Mouse (Mus musculus): ENCODE measurements around the gene Kbtbd6. TPM values are rescaled to one million over a fixed set of nuclear protein-coding genes. Genes with fewer than 3 reads are reported as not detected.
A peak's percentile ranks its signal among the peaks of the same experiment; 100 is the strongest.

The Kbtbd6 gene
- polyA plus RNA-seq, 1 experiment: 6.8 TPM

- WGBS: 35% methylated on average over 19 of the region's 19 CpGs
- Histone ChIP-seq H3K4me1 (replicated peaks; ENCODE audit: control insufficient read depth, insufficient read depth, low read length) (peaks cover 29% of the 10 kb centered on the region), H3K27me3 (ENCODE audit: control insufficient read depth, insufficient read depth, low read length) (no peaks in the 10 kb centered on the region), H3K36me3 (ENCODE audit: control insufficient read depth, insufficient read depth, low read length) (no peaks in the 10 kb centered on the region), H3K27ac (ENCODE audit: control insufficient read depth, insufficient read depth, low read length) (no peak overlapping the region), H3K4me3 (ENCODE audit: control insufficient read depth, insufficient read depth, low read length) (peak overlapping the region; percentile 16; the same call in 1 of the 2 replicates)
- peak; percentile 37 for DNase-seq
- TF ChIP-seq POLR2A (IDR thresholded peaks at IDR 0.05; ENCODE audit: control insufficient read depth, extremely low read depth, insufficient read depth, low read length, poor library complexity) (no peak), CTCF (IDR thresholded peaks at IDR 0.05; ENCODE audit: borderline replicate concordance, control insufficient read depth, extremely low read depth, insufficient read depth, low read length, poor library complexity) (no peak)
Measured at GRCm38 (mm10) chr14:79486993-79487731, 35.5 kb downstream of the Kbtbd6 start.

DNA sequence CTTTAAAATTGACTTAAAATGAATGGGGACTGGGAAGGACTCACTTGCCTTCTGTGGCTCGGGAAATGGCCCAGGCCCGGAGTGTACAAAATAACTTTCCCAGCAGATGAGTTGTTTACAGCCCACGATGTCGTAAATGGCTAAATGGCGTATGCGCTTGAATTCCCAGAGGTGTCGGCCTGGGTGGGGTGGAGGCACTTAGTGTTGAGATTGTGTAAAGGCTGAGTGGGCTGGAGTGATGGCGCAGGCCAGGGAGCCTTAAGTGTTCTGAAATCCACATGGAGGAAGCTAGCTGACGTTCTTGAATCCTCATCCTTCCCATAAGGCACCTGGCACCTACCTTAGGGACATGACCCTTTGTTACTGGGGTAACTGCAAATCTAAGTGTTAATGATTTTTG is 36.9 kb downstream of the Kbtbd6 start:
- TF ChIP-seq POLR2A (IDR thresholded peaks at IDR 0.05; ENCODE audit: control insufficient read depth, extremely low read depth, insufficient read depth, low read length, poor library complexity) (no peak), CTCF (IDR thresholded peaks at IDR 0.05; ENCODE audit: borderline replicate concordance, control insufficient read depth, extremely low read depth, insufficient read depth, low read length, poor library complexity) (no peak)
- Histone ChIP-seq H3K27me3 (ENCODE audit: control insufficient read depth, insufficient read depth, low read length) (no peaks in the 10 kb centered on the region), H3K4me3 (ENCODE audit: control insufficient read depth, insufficient read depth, low read length) (no peak overlapping the region), H3K27ac (ENCODE audit: control insufficient read depth, insufficient read depth, low read length) (no peak overlapping the region), H3K36me3 (ENCODE audit: control insufficient read depth, insufficient read depth, low read length) (no peaks in the 10 kb centered on the region), H3K4me1 (replicated peaks; ENCODE audit: control insufficient read depth, insufficient read depth, low read length) (peaks cover 21% of the 10 kb centered on the region)
- DNase-seq: no peak
- 96% methylated on average over 9 of the region's 9 CpGs for WGBS

DNA sequence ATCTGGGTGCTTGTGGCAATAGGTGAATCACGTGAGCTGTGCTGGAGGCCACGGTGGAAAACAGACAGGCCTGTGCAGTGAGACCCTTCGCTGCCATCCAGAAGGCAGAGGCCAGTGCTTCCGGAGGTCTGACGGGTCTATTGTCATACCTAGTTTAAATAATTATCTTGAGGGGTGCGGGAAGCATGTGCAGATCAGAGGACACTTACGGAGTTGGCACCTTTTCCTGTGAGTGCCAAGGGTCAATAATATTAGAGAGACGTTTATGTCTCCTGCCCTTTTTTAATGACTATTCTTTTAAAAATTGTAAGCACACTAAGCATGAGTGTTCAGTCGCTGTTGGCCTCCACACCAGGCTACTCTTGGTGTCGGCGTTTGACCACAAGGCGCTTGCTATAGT is 37.5 kb downstream of the Kbtbd6 start:
- H3K4me1 ChIP-seq (replicated peaks; ENCODE audit: control insufficient read depth, insufficient read depth, low read length): peaks cover 17% of the 10 kb centered on the region
- no peaks in the 10 kb centered on the region for H3K36me3 ChIP-seq (ENCODE audit: control insufficient read depth, insufficient read depth, low read length)
- H3K27ac ChIP-seq (ENCODE audit: control insufficient read depth, insufficient read depth, low read length): no peak overlapping the region
- TF ChIP-seq CTCF (IDR thresholded peaks at IDR 0.05; ENCODE audit: borderline replicate concordance, control insufficient read depth, extremely low read depth, insufficient read depth, low read length, poor library complexity) (no peak), POLR2A (IDR thresholded peaks at IDR 0.05; ENCODE audit: control insufficient read depth, extremely low read depth, insufficient read depth, low read length, poor library complexity) (no peak)
- no peak overlapping the region for H3K4me3 ChIP-seq (ENCODE audit: control insufficient read depth, insufficient read depth, low read length)
- no peaks in the 10 kb centered on the region for H3K27me3 ChIP-seq (ENCODE audit: control insufficient read depth, insufficient read depth, low read length)
- no peak for DNase-seq
- 95% methylated on average over 12 of the region's 12 CpGs for WGBS

DNA sequence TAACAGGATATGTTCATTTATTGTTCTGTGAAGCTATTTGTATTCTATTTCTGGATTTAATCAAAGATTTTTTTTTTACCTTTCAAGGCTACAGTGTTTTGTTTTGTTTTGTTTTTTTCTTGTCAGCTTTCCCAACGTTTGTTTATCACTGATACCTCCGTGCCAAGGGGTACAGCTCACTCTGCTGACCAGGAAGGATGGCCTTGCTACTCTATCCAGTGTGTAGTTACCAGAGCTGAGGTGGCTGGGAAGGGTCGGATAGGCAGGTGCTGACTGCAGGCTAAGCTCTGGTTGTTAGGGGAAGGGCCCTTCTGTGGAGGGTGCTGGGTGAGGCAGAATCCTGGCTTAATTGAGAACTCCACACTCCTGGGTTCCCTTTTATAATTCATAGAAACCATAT is 38.6 kb downstream of the Kbtbd6 start:
- H3K4me3 ChIP-seq (ENCODE audit: control insufficient read depth, insufficient read depth, low read length): no peak overlapping the region
- H3K36me3 ChIP-seq (ENCODE audit: control insufficient read depth, insufficient read depth, low read length): no peaks in the 10 kb centered on the region
- H3K27me3 ChIP-seq (ENCODE audit: control insufficient read depth, insufficient read depth, low read length): no peaks in the 10 kb centered on the region
- H3K4me1 ChIP-seq (replicated peaks; ENCODE audit: control insufficient read depth, insufficient read depth, low read length): peaks cover 12% of the 10 kb centered on the region
- TF ChIP-seq POLR2A (IDR thresholded peaks at IDR 0.05; ENCODE audit: control insufficient read depth, extremely low read depth, insufficient read depth, low read length, poor library complexity) (no peak), CTCF (IDR thresholded peaks at IDR 0.05; ENCODE audit: borderline replicate concordance, control insufficient read depth, extremely low read depth, insufficient read depth, low read length, poor library complexity) (no peak)
- H3K27ac ChIP-seq (ENCODE audit: control insufficient read depth, insufficient read depth, low read length): no peak overlapping the region
- 98% methylated on average over 3 of the region's 3 CpGs for WGBS
- DNase-seq: no peak

DNA sequence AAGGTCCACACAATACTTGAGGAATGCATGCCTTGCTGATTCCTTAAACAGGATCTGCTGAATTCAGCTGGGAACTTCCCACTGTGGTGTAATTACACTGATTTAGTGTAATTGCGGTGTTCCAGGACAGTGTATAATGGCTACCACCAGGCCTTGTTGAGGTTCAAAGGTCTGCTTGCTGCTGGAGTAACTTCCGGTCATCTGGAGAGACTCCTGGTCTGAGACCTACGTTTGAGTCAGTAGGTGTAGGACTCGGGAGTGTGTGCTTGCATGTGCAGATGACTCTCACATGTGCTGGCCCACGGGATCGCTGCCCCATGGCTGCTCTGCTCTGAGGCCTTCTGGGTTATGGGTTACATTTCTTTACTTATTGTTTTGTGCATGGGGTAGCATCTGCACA is 42.7 kb downstream of the Kbtbd6 start:
- no peak overlapping the region for H3K27ac ChIP-seq (ENCODE audit: control insufficient read depth, insufficient read depth, low read length)
- no peak for DNase-seq
- H3K4me3 ChIP-seq (ENCODE audit: control insufficient read depth, insufficient read depth, low read length): no peak overlapping the region
- no peaks in the 10 kb centered on the region for H3K27me3 ChIP-seq (ENCODE audit: control insufficient read depth, insufficient read depth, low read length)
- TF ChIP-seq CTCF (IDR thresholded peaks at IDR 0.05; ENCODE audit: borderline replicate concordance, control insufficient read depth, extremely low read depth, insufficient read depth, low read length, poor library complexity) (no peak), POLR2A (IDR thresholded peaks at IDR 0.05; ENCODE audit: control insufficient read depth, extremely low read depth, insufficient read depth, low read length, poor library complexity) (no peak)
- WGBS: 95% methylated on average over 6 of the region's 6 CpGs
- no peaks in the 10 kb centered on the region for H3K36me3 ChIP-seq (ENCODE audit: control insufficient read depth, insufficient read depth, low read length)
- H3K4me1 ChIP-seq (replicated peaks; ENCODE audit: control insufficient read depth, insufficient read depth, low read length): 0 out of 2 replicates have a peak, but pooled peaks cover 2% of the 10 kb centered on the region

DNA sequence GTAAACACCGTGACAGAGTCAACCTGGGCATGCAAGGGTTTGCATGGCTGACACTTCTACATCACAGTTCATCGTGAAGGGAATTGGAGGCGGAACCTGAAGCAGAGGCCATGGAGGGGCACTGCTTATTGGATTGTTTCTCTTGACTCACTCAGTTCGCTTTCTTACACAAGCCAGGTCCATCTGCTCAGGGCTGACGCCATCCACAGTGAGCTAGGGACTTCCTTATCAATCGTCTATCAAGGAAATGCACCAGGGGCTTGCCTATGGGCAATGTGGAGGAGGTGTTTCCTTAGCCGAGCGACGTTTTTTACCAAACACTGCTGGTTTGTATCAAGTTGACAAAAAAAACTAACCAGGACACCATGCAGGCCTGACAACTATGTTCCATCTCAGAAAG is 47.7 kb downstream of the Kbtbd6 start:
- DNase-seq: no peak
- Histone ChIP-seq H3K27ac (ENCODE audit: control insufficient read depth, insufficient read depth, low read length) (no peak overlapping the region), H3K4me1 (replicated peaks; ENCODE audit: control insufficient read depth, insufficient read depth, low read length) (peaks cover 11% of the 10 kb centered on the region)

More for the DNA sequence above, 47.7 kb downstream of the Kbtbd6 start:
- H3K27me3 ChIP-seq (ENCODE audit: control insufficient read depth, insufficient read depth, low read length): no peaks in the 10 kb centered on the region
- H3K4me3 ChIP-seq (ENCODE audit: control insufficient read depth, insufficient read depth, low read length): no peak overlapping the region
- no peaks in the 10 kb centered on the region for H3K36me3 ChIP-seq (ENCODE audit: control insufficient read depth, insufficient read depth, low read length)
- 75% methylated on average over 9 of the region's 9 CpGs for WGBS
- no peak for TF ChIP-seq CTCF (IDR thresholded peaks at IDR 0.05; ENCODE audit: borderline replicate concordance, control insufficient read depth, extremely low read depth, insufficient read depth, low read length, poor library complexity)
- TF ChIP-seq POLR2A (IDR thresholded peaks at IDR 0.05; ENCODE audit: control insufficient read depth, extremely low read depth, insufficient read depth, low read length, poor library complexity): no peak

Data from thymus, adult 2 months (tissue).